8 mouse cellular contexts compared by ENCODE assay signal in genomic region chr17:7169627-7170303, GRCm38 (mm10). TPM values are rescaled to one million over a fixed set of nuclear protein-coding genes. Genes with fewer than 3 reads are reported as not detected.
A peak's percentile ranks its signal among the peaks of the same experiment; 100 is the strongest.
DNase-seq lines count a peak whose midpoint lies in the region; ATAC-seq and TF ChIP-seq lines count a peak whose summit lies in the region.

Rps6ka2 (plus strand) TSS chr17:7170115.

- peak within 1 kb of the TSS; percentile 77 for H3K4me3 ChIP-seq in C2C12 (ENCODE audit: insufficient read depth, poor library complexity, severe bottlenecking)
- H3K4me3 ChIP-seq in heart, embryonic 12.5 days: peak within 1 kb of the TSS; percentile 99
- H3K4me3 ChIP-seq in kidney, postnatal 0 days (replicated peaks; ENCODE audit: low read depth, low read length): peak within 1 kb of the TSS; percentile 71
- H3K4me3 ChIP-seq in liver, embryonic 11.5 days (ENCODE audit: low read depth, low read length): peak within 1 kb of the TSS; percentile 76
- peak within 1 kb of the TSS; percentile 76 for H3K4me3 ChIP-seq in stomach, embryonic 14.5 days (ENCODE audit: low read depth, low read length)

- WGBS in heart, embryonic 12.5 days: under 1% methylated on average over 56 of the region's 56 CpGs
- WGBS in kidney, postnatal 0 days: under 1% methylated on average over 52 of the region's 56 CpGs
- under 1% methylated on average over 47 of the region's 56 CpGs for WGBS in liver, embryonic 11.5 days
- WGBS in stomach, embryonic 14.5 days: under 1% methylated on average over 56 of the region's 56 CpGs

- H3ac ChIP-seq in C2C12 (ENCODE audit: control insufficient read depth, insufficient read length, low read depth): peak within 1 kb of the TSS; percentile 81

- peak within 1 kb of the TSS; percentile 92 for H3K9ac ChIP-seq in heart, embryonic 12.5 days
- peak within 1 kb of the TSS; percentile 70 for H3K9ac ChIP-seq in kidney, postnatal 0 days (ENCODE audit: low read depth, low read length)
- H3K9ac ChIP-seq in liver, embryonic 11.5 days (ENCODE audit: low read depth, low read length): peak within 1 kb of the TSS; percentile 70
- H3K9ac ChIP-seq in stomach, embryonic 14.5 days (replicated peaks; ENCODE audit: low read depth, low read length): peak within 1 kb of the TSS; percentile 36

- peak; percentile 97 for DNase-seq in brain, embryonic 18.5 days (ENCODE audit: low read depth, low spot score)
- DNase-seq in kidney, postnatal 0 days (ENCODE audit: low spot score): peak; percentile 99
- DNase-seq in liver, embryonic 11.5 days (ENCODE audit: low spot score): peak; percentile 96
- peak; percentile 97 for DNase-seq in naive thymus-derived CD4-positive, alpha-beta T cell, adult 2 months (ENCODE audit: low read depth)

- peaks cover 46% of the 10 kb centered on the region for H3K79me2 ChIP-seq in C2C12 (ENCODE audit: control insufficient read depth, insufficient read depth)

- no peaks in the 10 kb centered on the region for H3K9me3 ChIP-seq in heart, embryonic 12.5 days (replicated peaks)
- no peaks in the 10 kb centered on the region for H3K9me3 ChIP-seq in kidney, postnatal 0 days (replicated peaks; ENCODE audit: low read length)
- no peaks in the 10 kb centered on the region for H3K9me3 ChIP-seq in liver, embryonic 11.5 days (ENCODE audit: control insufficient read depth, low read length)
- no peaks in the 10 kb centered on the region for H3K9me3 ChIP-seq in stomach, embryonic 14.5 days (ENCODE audit: control insufficient read depth, low read depth, low read length)

- TF ChIP-seq CTCF in C2C12 (IDR thresholded peaks at IDR 0.05; ENCODE audit: control insufficient read depth, insufficient read depth, insufficient read length): no peak
- peak; percentile 6; the same call in 1 of the 2 replicates for TF ChIP-seq CTCF in kidney, postnatal 0 days (IDR thresholded peaks at IDR 0.05; ENCODE audit: low read depth)

- peak within 1 kb of the TSS; percentile 93 for H3K4me2 ChIP-seq in heart, embryonic 12.5 days
- peak within 1 kb of the TSS; percentile 74 for H3K4me2 ChIP-seq in kidney, postnatal 0 days (ENCODE audit: low read length)
- peak within 1 kb of the TSS; percentile 96 for H3K4me2 ChIP-seq in liver, embryonic 11.5 days
- peak within 1 kb of the TSS; percentile 85 for H3K4me2 ChIP-seq in stomach, embryonic 14.5 days (replicated peaks; ENCODE audit: low read depth, low read length)

- peaks cover 35% of the 10 kb centered on the region for H3K79me3 ChIP-seq in C2C12 (ENCODE audit: low read depth)

- ATAC-seq in erythroid progenitor cell, adult 5-6 weeks (replicated peaks; ENCODE audit: low FRiP score, poor library complexity, severe bottlenecking): peak; percentile 95
- ATAC-seq in heart, embryonic 12.5 days (ENCODE audit: insufficient number of reproducible peaks, low FRiP score): peak; percentile 97
- peak; percentile 99 for ATAC-seq in kidney, postnatal 0 days (replicated peaks; ENCODE audit: low FRiP score, low read depth)
- peak; percentile 100 for ATAC-seq in liver, embryonic 11.5 days (replicated peaks; ENCODE audit: low FRiP score)
- peak; percentile 99 for ATAC-seq in stomach, embryonic 14.5 days (ENCODE audit: insufficient number of reproducible peaks, insufficient read depth, low FRiP score, low read depth)

- H3K27me3 ChIP-seq in C2C12 (ENCODE audit: control insufficient read depth, insufficient read depth, insufficient read length): no peaks in the 10 kb centered on the region
- H3K27me3 ChIP-seq in heart, embryonic 12.5 days (replicated peaks): no peaks in the 10 kb centered on the region
- no peaks in the 10 kb centered on the region for H3K27me3 ChIP-seq in kidney, postnatal 0 days (ENCODE audit: insufficient read depth, low read length)
- peaks cover 5% of the 10 kb centered on the region; the same call in 1 of the 2 replicates for H3K27me3 ChIP-seq in liver, embryonic 11.5 days (replicated peaks; ENCODE audit: control insufficient read depth, insufficient read depth, low read length)
- H3K27me3 ChIP-seq in stomach, embryonic 14.5 days (ENCODE audit: control insufficient read depth, insufficient read depth, low read length): no peaks in the 10 kb centered on the region

- peak within 1 kb of the TSS; percentile 92 for H3K27ac ChIP-seq in heart, embryonic 12.5 days (ENCODE audit: poor library complexity, severe bottlenecking)
- peak within 1 kb of the TSS; percentile 83 for H3K27ac ChIP-seq in kidney, postnatal 0 days
- peak within 1 kb of the TSS; percentile 66 for H3K27ac ChIP-seq in liver, embryonic 11.5 days (ENCODE audit: low read depth, low read length)
- H3K27ac ChIP-seq in stomach, embryonic 14.5 days (ENCODE audit: low read length): peak within 1 kb of the TSS; percentile 80

- peaks cover 43% of the 10 kb centered on the region for H3K4me1 ChIP-seq in heart, embryonic 12.5 days (replicated peaks)
- H3K4me1 ChIP-seq in kidney, postnatal 0 days (replicated peaks; ENCODE audit: insufficient read depth, low read length): 0 out of 2 replicates have a peak, but pooled peaks cover 13% of the 10 kb centered on the region
- peaks cover 26% of the 10 kb centered on the region for H3K4me1 ChIP-seq in liver, embryonic 11.5 days (replicated peaks; ENCODE audit: control insufficient read depth, insufficient read depth, low read length)
- peaks cover 4% of the 10 kb centered on the region; the same call in 1 of the 2 replicates for H3K4me1 ChIP-seq in stomach, embryonic 14.5 days (ENCODE audit: control insufficient read depth, insufficient read depth, low read length)

- no peaks in the 10 kb centered on the region for H3K36me3 ChIP-seq in C2C12 (ENCODE audit: control insufficient read depth, insufficient read depth)
- no peaks in the 10 kb centered on the region for H3K36me3 ChIP-seq in heart, embryonic 12.5 days
- H3K36me3 ChIP-seq in kidney, postnatal 0 days (ENCODE audit: insufficient read depth, low read length): no peaks in the 10 kb centered on the region
- no peaks in the 10 kb centered on the region for H3K36me3 ChIP-seq in liver, embryonic 11.5 days (ENCODE audit: control insufficient read depth, insufficient read depth, low read length)
- no peaks in the 10 kb centered on the region for H3K36me3 ChIP-seq in stomach, embryonic 14.5 days (ENCODE audit: control insufficient read depth, insufficient read depth, low read length)

TF ChIP-seq in C2C12, 6 proteins besides CTCF, POLR2A, EP300 and RAD21:
- no peak for TF ChIP-seq MYOD1 (IDR thresholded peaks at IDR 0.05; ENCODE audit: control insufficient read depth, insufficient read length, low read depth)
- no peak for TF ChIP-seq USF1 (IDR thresholded peaks at IDR 0.05; ENCODE audit: low read depth)
- TF ChIP-seq FOSL1 (IDR thresholded peaks at IDR 0.05; ENCODE audit: insufficient read depth, low read length, poor library complexity, severe bottlenecking): no peak
- TF ChIP-seq CEBPB (IDR thresholded peaks at IDR 0.05; ENCODE audit: low read depth): no peak
- no peak for TF ChIP-seq MAX (IDR thresholded peaks at IDR 0.05)
- no peak for TF ChIP-seq MYOG (IDR thresholded peaks at IDR 0.05; ENCODE audit: control insufficient read depth, extremely low read depth, insufficient read length)
TF ChIP-seq in C2C12: peak in this region for 0.

RNA-seq across cellular contexts. Expression of gene Rps6ka2, which starts in this region (rescaled TPM):
- polyA plus RNA-seq in C2C12 (2012; fragmentation: generic; extraction: Trizol): 28.2 TPM
- total RNA-seq in erythroid progenitor cell, adult 5-6 weeks (2015; ENCODE audit: low replicate concordance): 1.7 and 4.3 TPM in 2 replicates
- total RNA-seq in erythroid progenitor cell, adult 5-6 weeks (2017; ENCODE audit: low replicate concordance): 2.2 and 3.1 TPM in 2 replicates
- 62.5 and 68.8 TPM in 2 replicates for polyA plus RNA-seq in heart, embryonic 12.5 days (2016; fragmentation: Nextera tagmentation; extraction: Ambion mirVana)
- polyA plus RNA-seq in kidney, postnatal 0 days (2015; fragmentation: Nextera tagmentation; extraction: Ambion mirVana): 8.4 and 8.8 TPM in 2 replicates
- polyA plus RNA-seq in liver, embryonic 11.5 days (2014; fragmentation: Nextera tagmentation; extraction: Ambion mirVana): 12.7 and 13.2 TPM in 2 replicates
- 11.7 and 14.7 TPM in 2 replicates for polyA plus RNA-seq in stomach, embryonic 14.5 days (2014; fragmentation: Nextera tagmentation; extraction: Ambion mirVana)

Comparison
In these comparisons a context has a peak if more than half of its experiments do, and no peak if none do; other contexts are left out.
1. Peak in every context shown above with its lines: DNase-seq, ATAC-seq, H3K4me3 ChIP-seq and H3K27ac ChIP-seq.
2. H3K9ac ChIP-seq: peak in every context shown above with its lines; median percentile 92 in heart, embryonic 12.5 days; 70 in kidney, postnatal 0 days; 70 in liver, embryonic 11.5 days; 36 in stomach, embryonic 14.5 days.